Mouse (Mus musculus) adrenal gland, adult 2 months (tissue): ENCODE results near the gene Arap2. TPM values are rescaled to one million over a fixed set of nuclear protein-coding genes. Genes with fewer than 3 reads are reported as not detected.

Experiments
- DNase-seq: peaks from one replicate; pipeline ENCODE4 v3.0.0; 2021
- polyA plus RNA-seq: library from polyadenylated mRNA; depleted of rRNA; stranded (reverse); fragments of >200 nt; gene quantifications from 2 replicates; pipeline ENCODE4 v1.2.3, GENCODE M21; 2012; rRNA removed
- total RNA-seq, 2 experiments: library from RNA; stranded (reverse); gene quantifications; 2 replicates each; pipeline ENCODE4 v1.2.3; 2021

The Arap2 gene
- total and polyA plus RNA-seq, 3 experiments, result 0.19 to 4.2 (median 3.0) TPM

DNA sequence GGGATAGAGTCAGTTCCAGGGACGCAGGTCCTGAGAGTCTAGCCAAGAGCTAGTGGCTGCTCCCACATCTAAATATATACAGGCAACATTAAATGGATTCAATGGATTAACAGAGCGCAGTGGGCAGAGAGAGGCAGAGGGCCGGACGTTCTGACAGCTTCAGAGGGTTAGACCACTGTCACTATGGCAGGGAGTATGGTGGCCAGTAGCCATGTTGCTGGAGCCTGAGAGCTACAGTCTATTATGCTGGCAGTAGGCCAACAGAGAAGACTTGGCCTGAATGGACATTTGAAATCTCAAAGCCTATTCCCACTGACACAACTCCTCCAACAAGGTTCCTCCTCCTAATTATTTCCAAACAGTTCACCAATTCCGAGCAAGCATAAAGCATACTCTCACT lies 137.1 kb downstream of the Arap2 start:
- DNase-seq, result no peak

DNA sequence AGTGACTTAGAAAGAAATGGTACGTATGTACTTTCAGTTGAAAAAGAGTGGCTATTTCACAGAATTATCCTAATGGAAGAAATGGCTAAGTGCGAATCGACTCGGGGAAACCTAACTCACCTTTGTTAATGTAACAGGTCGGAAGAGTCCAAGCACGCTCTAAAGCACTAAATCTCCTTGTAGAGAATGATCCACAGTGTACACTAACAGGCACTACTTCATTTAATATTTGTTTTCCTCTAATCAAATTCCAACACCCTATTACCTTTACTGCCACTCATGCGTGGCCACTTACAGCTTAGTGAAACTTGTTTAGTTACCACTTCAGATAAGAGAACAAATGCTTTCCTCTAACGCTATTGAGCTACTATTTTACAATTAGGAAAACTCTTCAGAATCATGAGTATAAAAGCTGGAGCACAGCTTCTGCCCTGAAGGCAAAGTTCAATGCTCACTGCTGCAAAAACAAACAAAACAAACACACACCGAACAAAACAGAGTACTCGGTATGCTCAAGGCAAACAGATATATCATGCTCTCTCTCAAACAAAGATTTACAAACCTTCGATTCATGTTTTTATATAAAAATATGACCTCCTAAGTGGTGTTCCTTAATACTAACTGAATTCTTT lies 143.0 kb downstream of the Arap2 start:
- no peak for DNase-seq

DNA sequence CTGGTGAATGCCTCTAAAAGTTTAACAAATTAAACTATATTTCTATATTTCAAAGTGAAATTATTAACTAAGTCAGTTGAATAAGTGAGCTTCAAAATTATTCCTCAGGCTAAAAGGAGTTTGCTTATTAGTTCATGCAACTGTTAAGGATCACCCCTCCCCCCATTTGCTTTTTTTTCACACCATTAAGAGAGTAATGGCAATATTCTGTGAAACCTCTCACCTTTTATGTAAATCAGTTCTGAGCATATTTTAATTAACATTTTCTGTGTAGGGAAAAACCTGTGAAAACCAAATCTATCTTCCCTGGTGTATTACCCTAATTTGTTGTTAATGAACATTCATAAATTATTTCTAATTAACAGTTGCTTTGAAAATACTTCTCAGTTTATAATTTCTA lies 147.7 kb downstream of the Arap2 start:
- no peak for DNase-seq

DNA sequence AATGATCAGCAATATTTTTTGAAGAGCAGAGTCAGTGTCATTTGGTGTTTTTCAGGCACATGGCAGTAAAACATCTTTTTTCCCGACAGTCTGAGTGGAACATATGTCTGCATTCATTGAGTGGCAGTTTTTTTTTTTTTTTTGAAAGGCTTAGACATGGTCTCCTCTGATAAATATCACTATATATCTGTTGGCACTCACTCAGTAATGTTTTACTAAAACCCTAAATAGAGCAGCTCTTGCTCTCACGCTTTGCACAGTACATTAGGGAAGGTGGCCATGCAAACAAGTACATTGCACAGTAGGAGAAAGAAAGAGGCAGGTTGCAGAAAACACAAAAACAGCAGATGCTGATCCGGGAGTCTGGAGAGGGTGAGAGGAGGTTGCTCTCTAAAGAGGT lies 154.0 kb downstream of the Arap2 start:
- DNase-seq, result no peak

DNA sequence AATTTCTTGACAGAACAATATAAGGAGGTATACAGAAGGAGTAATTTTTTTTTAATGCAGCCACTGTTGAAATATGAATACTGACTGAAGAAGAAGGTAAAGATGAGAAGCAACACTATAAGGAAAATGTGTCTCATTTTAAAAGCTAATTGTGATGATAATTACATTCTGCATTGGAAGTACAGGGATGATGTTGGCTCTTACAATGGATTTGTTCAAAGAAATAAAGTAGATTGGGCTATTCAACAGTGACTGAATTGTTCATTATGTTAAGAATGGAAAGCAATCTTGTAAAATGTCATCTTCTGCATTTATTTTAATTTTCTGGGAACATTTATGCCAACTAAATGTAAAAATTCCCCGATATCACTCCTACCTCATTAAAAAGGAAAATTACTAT lies 178.6 kb downstream of the Arap2 start:
- no peak for DNase-seq

DNA sequence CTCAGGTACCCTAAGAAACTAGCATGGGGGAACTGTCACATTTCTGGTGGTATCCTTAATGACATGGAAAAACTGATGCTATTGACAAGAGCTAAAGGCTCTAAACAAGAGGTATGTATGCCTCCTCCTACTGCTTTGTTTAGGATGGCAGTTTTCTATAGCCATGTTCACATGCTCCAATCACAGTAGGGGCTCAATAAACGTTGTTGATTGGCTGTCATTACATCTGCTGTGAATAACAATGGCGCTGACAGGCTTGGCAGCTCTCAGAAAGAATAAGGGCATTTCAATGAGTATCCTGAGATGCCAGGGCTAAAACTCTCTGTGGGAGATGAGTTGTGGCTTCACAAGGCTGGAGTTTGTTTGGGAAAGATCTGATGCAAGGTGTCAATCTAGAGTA lies 183.3 kb downstream of the Arap2 start:
- DNase-seq, result no peak

DNA sequence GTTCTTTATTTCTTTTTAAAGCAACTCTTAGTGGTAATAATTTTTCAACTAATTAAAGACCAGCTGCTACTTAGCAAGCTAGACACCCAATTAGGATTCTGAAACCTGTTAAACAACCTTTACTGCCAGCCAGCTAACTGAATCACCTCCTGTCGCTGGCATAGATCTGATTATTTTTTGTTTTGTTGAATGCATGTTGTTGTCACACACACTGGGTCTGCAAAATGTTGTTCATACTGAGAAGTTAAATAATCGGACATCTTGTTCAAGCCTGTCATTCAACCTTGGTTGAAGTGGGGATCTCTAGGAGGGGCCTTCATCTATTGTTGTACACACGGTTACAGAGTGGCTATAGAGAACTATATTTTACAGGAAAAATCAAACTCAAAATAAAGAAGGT lies 184.3 kb downstream of the Arap2 start:
- DNase-seq, result no peak

DNA sequence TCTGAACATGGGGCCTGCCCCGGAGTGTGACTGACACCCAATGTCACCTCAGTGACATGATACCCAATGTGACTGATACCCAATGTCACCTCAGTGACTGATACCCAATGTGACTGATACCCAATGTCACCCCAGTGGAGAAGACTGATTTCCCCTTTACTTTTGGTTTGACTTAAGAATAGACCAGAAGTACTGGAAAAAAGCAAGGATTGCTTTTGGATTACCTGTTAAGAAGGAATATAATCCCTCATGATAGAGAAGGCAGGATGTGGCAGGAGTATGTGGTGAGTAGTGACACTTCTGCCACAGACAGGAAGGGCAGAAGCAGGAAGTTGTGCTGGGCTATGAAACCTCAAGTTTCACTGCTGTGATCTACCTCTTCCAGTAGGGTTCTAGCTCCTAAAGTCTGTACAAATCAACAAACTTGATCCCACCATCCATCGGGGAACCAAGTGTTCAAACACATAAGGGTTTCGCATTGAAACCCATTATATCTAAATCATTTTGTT lies 191.6 kb downstream of the Arap2 start:
- no peak for DNase-seq

Other genes starting within 250 kb of the Arap2 start
- not detected for gene Dthd1, start 47.7 kb upstream of the Arap2 start, total RNA-seq
- not detected in 2 replicates for gene Dthd1, start 47.7 kb upstream of the Arap2 start, polyA plus RNA-seq